Mouse (Mus musculus) liver, adult 2 months (tissue): ENCODE measurements at regions not wholly inside any gene's neighbourhood (a gene's known extent, or its start where the extent isn't known, plus 50 kb on each side); places are given as distances from the start of the nearest gene placed in this dataset.

Source experiments
- CTCF ChIP-seq: fragments of 200-500 bp; IDR thresholded peaks from 2 replicates; pipeline ENCODE4 v1.5.1; 2011; ENCODE audit warnings: low read depth, low read length, control low read depth
- POLR2A ChIP-seq: fragments of 200-500 bp; IDR thresholded peaks from 2 replicates; pipeline ENCODE4 v1.6.1; 2011; ENCODE audit warnings: low read length, control low read depth; ENCODE audit not compliant: insufficient read depth; ENCODE audit errors: extremely low read depth

- no peak for TF ChIP-seq POLR2A
- TF ChIP-seq CTCF = no peak
Observed at GRCm38 (mm10) chr1:78017949-78018617, 178.9 kb downstream of the Pax3 start.
